Mouse (Mus musculus) hindbrain, embryonic 15.5 days (tissue): ENCODE data around the gene Mark4. TPM values are rescaled to one million over a fixed set of nuclear protein-coding genes. Genes with fewer than 3 reads are reported as not detected.
A peak's percentile ranks its signal among the peaks of the same experiment; 100 is the strongest.

Experiments used
- ATAC-seq: fragments of 200-750 bp; cut with Nextera tagmentation; 2 replicates; pipeline ENCODE4 v1.8.0; 2017; ENCODE audit warnings: low read depth, moderate number of reproducible peaks, moderate TSS enrichment; ENCODE audit not compliant: low FRiP score
- H3K27ac ChIP-seq: fragments of 300-500 bp; sonication (generic); replicated peaks from 2 replicates; pipeline ENCODE4 v1.5.1; 2015; ENCODE audit warnings: mild to moderate bottlenecking, inconsistent platforms
- H3K27me3 ChIP-seq: fragments of 300-500 bp; sonication (generic); 2 replicates; pipeline ENCODE4 v1.6.1; 2015; ENCODE audit warnings: control low read depth, inconsistent platforms
- H3K36me3 ChIP-seq: fragments of 300-500 bp; sonication (generic); 2 replicates; pipeline ENCODE4 v1.6.1; 2015; ENCODE audit warnings: control low read depth, inconsistent platforms
- H3K4me1 ChIP-seq: fragments of 300-500 bp; sonication (generic); replicated peaks from 2 replicates; pipeline ENCODE4 v1.6.1; 2015; ENCODE audit warnings: control low read depth, inconsistent platforms
- H3K4me2 ChIP-seq: fragments of 300-500 bp; sonication (generic); 2 replicates; pipeline ENCODE4 v1.6.1; 2015; ENCODE audit warnings: moderate library complexity, mild to moderate bottlenecking, inconsistent platforms
- H3K4me3 ChIP-seq: fragments of 300-500 bp; sonication (generic); 2 replicates; pipeline ENCODE4 v1.5.1; 2015; ENCODE audit warnings: mild to moderate bottlenecking, inconsistent platforms
- H3K9ac ChIP-seq: fragments of 300-500 bp; sonication (generic); 2 replicates; pipeline ENCODE4 v1.6.1; 2015; ENCODE audit warnings: inconsistent platforms
- H3K9me3 ChIP-seq: fragments of 300-500 bp; sonication (generic); 2 replicates; pipeline ENCODE4 v1.6.1; 2016; ENCODE audit warnings: control low read depth, inconsistent platforms
- WGBS: fragments of 180-500 bp; shearing (Covaris S2); methylation state at CpG from one replicate; pipeline ENCODE4 v1.1.7; 2015; 5-methylcytosine and 5-hydroxymethylcytosine counted together
- polyA plus RNA-seq: library from polyadenylated mRNA; unstranded; fragments of >200 nt; fragmentation: Nextera tagmentation; extraction: Ambion mirVana; gene quantifications from 2 replicates; pipeline ENCODE4 v1.2.1, GENCODE M21; 2015

Gene Mark4
- polyA plus RNA-seq, 1 experiment from 2014 or later: 18.4 TPM

DNA sequence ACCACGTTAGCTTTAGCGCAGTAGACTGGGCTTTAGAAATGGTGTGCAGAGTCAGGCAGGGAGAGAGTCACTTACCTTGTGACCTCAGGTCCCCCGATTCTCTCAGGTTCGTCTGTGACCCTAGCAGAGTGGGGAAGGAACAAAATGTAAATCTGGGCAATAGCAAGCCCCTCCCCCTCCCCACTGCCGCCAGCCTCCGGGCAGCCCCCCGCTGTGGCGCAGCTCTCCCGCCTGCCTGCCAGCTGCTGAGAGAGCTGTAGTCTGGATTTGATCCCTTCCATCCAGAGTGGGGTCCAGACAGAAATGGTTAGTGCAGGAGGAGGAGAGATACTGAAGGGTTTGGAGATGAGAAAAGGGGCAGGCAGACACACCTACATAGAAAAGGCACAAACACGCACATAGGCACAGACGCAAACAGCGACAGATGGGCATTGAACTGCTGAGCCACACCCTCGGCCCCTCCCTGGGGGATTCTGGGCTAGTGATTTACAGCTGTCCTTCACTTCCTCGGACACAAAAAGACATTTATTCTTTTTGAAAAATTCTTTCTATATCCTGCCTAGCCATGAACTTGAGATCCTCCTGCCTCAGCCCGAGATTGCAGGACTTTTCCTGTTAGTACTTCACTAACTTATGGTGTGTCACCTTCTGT, 30.5 kb downstream of the Mark4 start:
- WGBS: 63% methylated on average over 15 of the region's 15 CpGs
- no peak overlapping the region for H3K4me3 ChIP-seq
- H3K9me3 ChIP-seq: no peaks in the 10 kb centered on the region
- H3K27ac ChIP-seq: no peak overlapping the region
- no peaks in the 10 kb centered on the region for H3K4me1 ChIP-seq
- H3K27me3 ChIP-seq: no peaks in the 10 kb centered on the region
- H3K9ac ChIP-seq: no peak overlapping the region
- H3K36me3 ChIP-seq: peaks cover 65% of the 10 kb centered on the region
- H3K4me2 ChIP-seq: no peak overlapping the region
- ATAC-seq: no peak

DNA sequence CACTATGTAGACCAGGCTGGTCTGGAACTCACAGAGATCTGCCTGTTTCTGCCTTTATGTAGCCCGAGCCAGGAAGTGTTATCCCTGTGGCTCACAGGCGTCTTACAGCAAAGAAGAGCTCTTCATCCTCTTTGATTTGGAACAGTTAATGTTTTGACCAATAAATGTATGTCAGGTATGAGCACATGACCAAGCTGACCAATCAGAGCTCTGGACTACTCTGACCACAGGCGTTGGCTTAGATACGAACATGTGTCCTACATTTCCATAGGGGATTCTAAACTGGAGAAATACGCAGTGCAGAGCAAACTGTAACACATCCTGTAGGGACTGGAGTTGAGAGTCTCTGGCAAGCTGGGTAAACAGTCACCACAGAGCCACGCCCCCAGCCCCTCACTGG, 31.7 kb downstream of the Mark4 start:
- ATAC-seq: no peak
- peaks cover 53% of the 10 kb centered on the region for H3K36me3 ChIP-seq

DNA sequence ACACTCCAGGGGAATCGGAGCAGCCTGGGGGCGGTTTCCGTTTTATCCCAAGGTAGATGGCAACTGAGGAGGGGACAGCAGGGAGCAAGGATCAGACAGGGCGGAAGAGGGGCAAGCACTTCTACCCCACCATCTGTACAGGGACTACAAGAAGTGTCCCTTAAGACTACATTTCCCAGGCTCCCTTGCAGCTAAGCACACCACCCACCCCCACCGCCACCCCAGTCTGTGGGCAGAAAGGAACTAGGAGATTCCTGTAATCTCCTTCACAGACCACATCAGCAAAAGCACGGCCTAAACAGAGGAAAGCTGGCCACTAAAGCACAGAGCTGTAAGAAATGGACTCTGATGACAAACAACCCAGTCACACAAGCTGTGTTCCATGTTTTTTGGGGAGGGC, 32.3 kb downstream of the Mark4 start:
- Histone ChIP-seq H3K9me3 (no peaks in the 10 kb centered on the region), H3K4me3 (no peak overlapping the region), H3K9ac (no peak overlapping the region), H3K36me3 (peaks cover 47% of the 10 kb centered on the region), H3K4me2 (no peak overlapping the region), H3K4me1 (0 out of 2 replicates have a peak, but pooled peaks cover 3% of the 10 kb centered on the region), H3K27ac (no peak overlapping the region), H3K27me3 (no peaks in the 10 kb centered on the region)
- 69% methylated on average over 6 of the region's 6 CpGs for WGBS
- no peak for ATAC-seq

More for the DNA sequence above, 31.7 kb downstream of the Mark4 start:
- no peaks in the 10 kb centered on the region for H3K27me3 ChIP-seq
- no peak overlapping the region for H3K9ac ChIP-seq
- H3K4me1 ChIP-seq: no peaks in the 10 kb centered on the region
- H3K4me2 ChIP-seq: no peak overlapping the region
- WGBS: 85% methylated on average over 6 of the region's 6 CpGs
- H3K9me3 ChIP-seq: no peaks in the 10 kb centered on the region
- H3K27ac ChIP-seq: no peak overlapping the region
- no peak overlapping the region for H3K4me3 ChIP-seq

DNA sequence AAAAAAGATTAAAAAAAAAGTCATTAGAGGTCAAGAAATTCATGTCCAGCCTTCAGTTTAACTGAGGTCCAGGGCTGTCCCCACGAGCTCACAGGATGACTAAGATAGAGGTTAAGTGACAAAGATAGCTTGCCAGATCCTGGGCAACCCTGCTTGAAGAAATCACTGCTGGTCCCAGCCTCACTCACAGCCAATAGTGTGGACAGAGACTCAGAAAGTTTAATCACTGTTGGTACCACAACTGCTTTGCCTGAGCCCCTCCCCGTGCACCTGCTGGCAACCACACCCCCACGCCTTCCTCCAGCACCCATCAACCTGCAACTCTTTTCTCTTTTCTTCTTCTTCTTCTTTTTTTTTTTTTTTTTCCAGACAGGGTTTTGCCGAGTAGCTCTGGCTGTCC, 34.6 kb downstream of the Mark4 start:
- H3K27ac ChIP-seq: no peak overlapping the region
- H3K9ac ChIP-seq: no peak overlapping the region
- ATAC-seq: no peak
- WGBS: 73% methylated on average over 4 of the region's 4 CpGs
- no peak overlapping the region for H3K4me2 ChIP-seq
- peaks cover 20% of the 10 kb centered on the region for H3K27me3 ChIP-seq
- H3K9me3 ChIP-seq: no peaks in the 10 kb centered on the region
- peaks cover 11% of the 10 kb centered on the region; the same call in 1 of the 2 replicates for H3K4me1 ChIP-seq
- peaks cover 33% of the 10 kb centered on the region for H3K36me3 ChIP-seq
- H3K4me3 ChIP-seq: no peak overlapping the region

DNA sequence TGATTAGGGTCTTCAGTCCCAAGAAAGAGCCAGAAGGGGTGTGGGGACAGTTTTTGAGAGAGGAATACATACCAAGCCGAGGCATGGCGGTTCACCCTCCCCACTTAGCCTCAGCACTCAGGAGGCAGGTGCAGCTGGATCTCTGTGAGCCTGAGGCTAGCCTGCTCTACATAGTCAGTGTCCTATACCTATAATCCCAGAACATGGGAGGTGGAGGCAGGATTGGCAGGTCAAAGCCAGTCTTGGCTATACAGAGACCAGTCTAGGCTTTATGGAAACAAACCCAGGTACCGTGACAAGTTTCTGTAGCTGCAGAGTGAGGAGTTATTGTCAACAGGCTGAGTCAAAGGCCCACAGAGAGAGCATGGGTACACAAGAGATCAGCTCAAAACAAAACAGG, 35.5 kb downstream of the Mark4 start:
- 91% methylated on average over 3 of the region's 3 CpGs for WGBS
- no peaks in the 10 kb centered on the region for H3K9me3 ChIP-seq
- no peak for ATAC-seq

DNA sequence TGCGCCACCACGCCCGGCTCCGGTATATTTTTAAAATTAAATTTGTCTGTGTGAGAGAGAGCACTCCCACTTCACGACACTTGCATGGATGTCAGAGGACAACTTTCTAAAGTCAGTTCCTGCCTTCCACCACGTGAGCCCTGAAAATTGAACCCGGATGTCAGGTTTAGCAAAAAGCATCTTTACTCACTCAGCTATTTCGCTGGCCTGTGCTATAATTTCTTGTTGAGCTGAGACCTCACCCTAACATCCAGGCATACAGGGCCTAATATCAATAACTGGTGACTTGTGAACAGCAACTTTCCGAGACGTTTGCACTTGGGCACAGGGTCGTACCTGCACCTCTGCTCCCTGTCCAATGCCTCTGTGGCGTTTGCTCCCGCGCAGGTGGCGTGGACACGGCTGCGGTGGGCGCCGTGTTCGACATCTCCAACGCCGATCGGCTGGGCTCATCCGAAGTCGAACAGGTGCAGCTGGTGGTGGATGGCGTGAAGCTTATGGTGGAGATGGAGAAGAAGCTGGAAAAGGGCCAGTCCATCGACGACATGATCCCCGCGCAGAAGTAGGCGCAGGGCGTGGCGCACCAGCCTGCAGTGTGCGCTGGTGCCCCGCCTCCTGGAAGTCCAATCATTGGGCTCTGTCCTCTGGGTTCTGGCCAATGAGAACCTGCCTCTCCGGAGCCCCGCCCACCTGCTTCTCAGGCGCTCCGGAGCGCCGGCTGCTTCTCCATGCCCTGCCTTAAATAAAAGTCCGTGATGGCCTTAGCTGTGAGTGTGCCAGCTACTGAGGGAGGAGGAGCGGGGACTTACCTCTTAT, 37.6 kb downstream of the Mark4 start:
- 13% methylated on average over 43 of the region's 43 CpGs for WGBS
- peaks cover 48% of the 10 kb centered on the region for H3K27me3 ChIP-seq
- peak overlapping the region; percentile 31 for H3K9ac ChIP-seq
- ATAC-seq: peak; percentile 97
- H3K4me1 ChIP-seq: peaks cover 11% of the 10 kb centered on the region; the same call in 1 of the 2 replicates
- H3K4me3 ChIP-seq: peak overlapping the region; percentile 46
- peaks cover 6% of the 10 kb centered on the region for H3K36me3 ChIP-seq
- H3K4me2 ChIP-seq: peak overlapping the region; percentile 78
- no peaks in the 10 kb centered on the region for H3K9me3 ChIP-seq
- H3K27ac ChIP-seq: no peak overlapping the region

More for the DNA sequence above, 35.5 kb downstream of the Mark4 start:
- H3K4me2 ChIP-seq: no peak overlapping the region
- H3K27me3 ChIP-seq: peaks cover 30% of the 10 kb centered on the region
- no peak overlapping the region for H3K9ac ChIP-seq
- H3K4me3 ChIP-seq: no peak overlapping the region
- H3K36me3 ChIP-seq: peaks cover 23% of the 10 kb centered on the region
- no peak overlapping the region for H3K27ac ChIP-seq
- peaks cover 11% of the 10 kb centered on the region; the same call in 1 of the 2 replicates for H3K4me1 ChIP-seq

DNA sequence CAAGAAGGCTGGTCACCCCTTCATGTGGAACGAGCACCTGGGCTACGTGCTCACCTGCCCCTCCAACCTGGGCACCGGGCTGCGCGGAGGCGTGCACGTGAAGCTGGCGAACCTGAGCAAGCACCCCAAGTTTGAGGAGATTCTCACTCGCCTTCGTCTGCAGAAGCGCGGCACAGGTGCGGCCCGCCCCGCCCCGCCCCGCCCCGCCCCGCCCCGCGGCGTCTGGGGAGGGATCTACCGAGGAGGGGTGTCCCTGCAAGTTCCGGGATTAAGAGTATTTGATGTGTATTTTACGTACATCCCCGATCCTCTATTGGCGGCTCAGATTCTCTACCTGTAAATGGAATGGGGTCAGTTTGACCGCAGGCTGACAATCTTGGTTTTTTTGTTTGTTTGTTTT, 38.5 kb downstream of the Mark4 start:
- 9% methylated on average over 28 of the region's 28 CpGs for WGBS
- no peak overlapping the region for H3K9ac ChIP-seq
- H3K36me3 ChIP-seq: no peaks in the 10 kb centered on the region
- no peak for ATAC-seq
- no peaks in the 10 kb centered on the region for H3K9me3 ChIP-seq
- H3K27me3 ChIP-seq: peaks cover 48% of the 10 kb centered on the region
- H3K27ac ChIP-seq: no peak overlapping the region
- no peak overlapping the region for H3K4me3 ChIP-seq
- peak overlapping the region; percentile 18 for H3K4me2 ChIP-seq
- H3K4me1 ChIP-seq: peaks cover 11% of the 10 kb centered on the region; the same call in 1 of the 2 replicates

DNA sequence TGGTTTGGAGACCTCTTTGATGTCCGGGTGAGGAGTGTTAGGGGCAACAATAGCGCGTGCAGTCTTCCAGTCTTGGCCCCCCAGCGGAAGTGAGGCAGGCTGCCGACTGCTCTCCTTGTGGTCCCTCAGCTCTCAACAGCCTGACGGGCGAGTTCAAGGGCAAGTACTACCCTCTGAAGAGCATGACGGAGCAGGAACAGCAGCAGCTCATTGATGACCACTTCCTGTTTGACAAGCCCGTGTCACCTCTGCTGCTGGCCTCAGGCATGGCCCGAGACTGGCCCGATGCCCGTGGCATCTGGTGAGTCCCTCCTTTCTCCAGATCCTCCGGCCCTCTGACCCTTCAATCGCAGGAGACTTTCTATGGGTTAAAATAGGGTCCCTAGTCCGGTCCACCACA, 42.0 kb downstream of the Mark4 start:
- Histone ChIP-seq H3K27ac (no peak overlapping the region), H3K36me3 (no peaks in the 10 kb centered on the region), H3K27me3 (peaks cover 53% of the 10 kb centered on the region), H3K4me1 (peaks cover 11% of the 10 kb centered on the region; the same call in 1 of the 2 replicates), H3K4me3 (no peak overlapping the region), H3K9me3 (no peaks in the 10 kb centered on the region; the same call in 1 of the 2 replicates), H3K9ac (no peak overlapping the region), H3K4me2 (no peak overlapping the region)
- WGBS: 85% methylated on average over 15 of the region's 15 CpGs
- ATAC-seq: no peak

DNA sequence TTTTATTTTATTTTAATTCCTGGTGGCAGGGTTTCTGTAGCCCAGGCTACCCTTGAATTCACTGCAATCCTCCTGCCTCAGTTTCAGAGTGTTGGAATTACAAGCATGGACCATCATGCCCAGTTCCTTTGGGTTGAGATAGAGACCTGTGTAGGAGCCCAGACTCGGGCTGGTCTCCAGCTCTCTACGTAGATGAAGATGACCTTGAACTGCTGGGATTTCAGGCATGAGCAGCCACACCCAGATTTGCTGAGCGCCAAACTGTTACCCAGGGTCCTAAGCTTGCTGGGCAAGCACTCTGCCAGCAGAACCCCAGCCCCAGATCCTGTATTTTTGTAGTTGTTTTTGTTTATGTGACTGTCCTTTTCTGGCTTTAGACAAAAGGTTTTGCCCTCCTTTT, 45.1 kb downstream of the Mark4 start:
- ATAC-seq: no peak
- no peaks in the 10 kb centered on the region for H3K36me3 ChIP-seq
- H3K27me3 ChIP-seq: peaks cover 27% of the 10 kb centered on the region
- H3K9me3 ChIP-seq: no peaks in the 10 kb centered on the region; the same call in 1 of the 2 replicates
- no peak overlapping the region for H3K9ac ChIP-seq
- 88% methylated on average over 3 of the region's 3 CpGs for WGBS
- H3K27ac ChIP-seq: no peak overlapping the region
- H3K4me1 ChIP-seq: no peaks in the 10 kb centered on the region
- no peak overlapping the region for H3K4me2 ChIP-seq
- H3K4me3 ChIP-seq: no peak overlapping the region

DNA sequence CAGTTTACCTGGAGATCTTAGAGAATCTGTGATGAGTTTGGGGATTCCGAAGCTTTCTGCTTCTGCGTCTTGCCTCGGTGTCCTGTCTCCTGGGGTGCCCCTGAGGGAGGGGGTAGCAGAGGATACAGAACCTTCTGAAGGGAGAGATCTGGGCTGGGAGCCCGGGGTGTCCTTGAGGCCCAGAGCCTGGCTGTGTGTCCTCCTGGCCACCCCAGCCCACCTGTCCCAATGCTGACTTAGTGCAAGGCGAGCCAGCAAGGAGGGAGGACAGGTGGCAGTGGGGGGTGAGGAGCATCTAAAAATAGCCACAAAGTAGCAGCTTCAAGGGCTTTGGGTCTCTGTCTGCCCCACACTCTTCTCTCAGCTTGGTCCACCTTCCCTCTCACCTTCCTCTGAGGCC, 46.8 kb downstream of the Mark4 start:
- WGBS: 90% methylated on average over 5 of the region's 5 CpGs
- Histone ChIP-seq H3K36me3 (no peaks in the 10 kb centered on the region), H3K4me2 (no peak overlapping the region), H3K27me3 (peaks cover 10% of the 10 kb centered on the region; the same call in 1 of the 2 replicates), H3K9me3 (no peaks in the 10 kb centered on the region; the same call in 1 of the 2 replicates), H3K4me1 (no peaks in the 10 kb centered on the region), H3K27ac (no peak overlapping the region), H3K4me3 (no peak overlapping the region), H3K9ac (no peak overlapping the region)
- ATAC-seq: no peak

DNA sequence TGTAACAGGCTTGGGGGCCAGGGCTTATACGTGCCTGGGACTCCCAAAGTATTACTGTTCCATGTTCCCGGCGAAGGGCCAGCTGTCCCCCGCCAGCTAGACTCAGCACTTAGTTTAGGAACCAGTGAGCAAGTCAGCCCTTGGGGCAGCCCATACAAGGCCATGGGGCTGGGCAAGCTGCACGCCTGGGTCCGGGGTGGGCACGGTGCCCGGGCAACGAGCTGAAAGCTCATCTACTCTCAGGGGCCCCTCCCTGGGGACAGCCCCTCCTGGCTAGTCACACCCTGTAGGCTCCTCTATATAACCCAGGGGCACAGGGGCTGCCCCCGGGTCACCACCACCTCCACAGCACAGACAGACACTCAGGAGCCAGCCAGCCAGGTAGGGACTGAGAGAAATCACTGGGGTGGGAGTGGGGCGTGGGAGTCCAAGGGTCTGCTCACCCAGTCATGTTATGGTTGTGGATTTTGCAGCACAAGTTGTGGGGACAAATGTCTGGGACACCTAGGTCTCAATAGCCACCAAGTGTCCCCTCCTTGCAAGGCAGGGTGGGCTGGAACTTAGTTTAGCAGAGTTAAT, 47.8 kb downstream of the Mark4 start:
- 83% methylated on average over 11 of the region's 11 CpGs for whole genome bisulfite sequencing
- peaks cover 7% of the 10 kb centered on the region; the same call in 1 of the 2 replicates for H3K27me3 ChIP-seq
- H3K9ac ChIP-seq: no peak overlapping the region
- no peak overlapping the region for H3K4me3 ChIP-seq
- H3K4me2 ChIP-seq: no peak overlapping the region
- no peak for ATAC-seq
- no peaks in the 10 kb centered on the region for H3K4me1 ChIP-seq
- no peak overlapping the region for H3K27ac ChIP-seq
- no peaks in the 10 kb centered on the region; the same call in 1 of the 2 replicates for H3K9me3 ChIP-seq
- no peaks in the 10 kb centered on the region for H3K36me3 ChIP-seq

DNA sequence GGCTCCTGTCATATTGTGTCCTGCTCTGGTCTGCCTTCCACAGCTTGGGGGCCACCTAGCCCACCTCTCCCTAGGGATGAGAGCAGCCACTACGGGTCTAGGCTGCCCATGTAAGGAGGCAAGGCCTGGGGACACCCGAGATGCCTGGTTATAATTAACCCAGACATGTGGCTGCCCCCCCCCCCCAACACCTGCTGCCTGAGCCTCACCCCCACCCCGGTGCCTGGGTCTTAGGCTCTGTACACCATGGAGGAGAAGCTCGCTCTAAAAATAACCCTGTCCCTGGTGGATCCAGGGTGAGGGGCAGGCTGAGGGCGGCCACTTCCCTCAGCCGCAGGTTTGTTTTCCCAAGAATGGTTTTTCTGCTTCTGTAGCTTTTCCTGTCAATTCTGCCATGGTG, 48.9 kb downstream of the Mark4 start:
- Histone ChIP-seq H3K27ac (no peak overlapping the region), H3K4me3 (no peak overlapping the region), H3K4me1 (peaks cover 3% of the 10 kb centered on the region), H3K9me3 (no peaks in the 10 kb centered on the region; the same call in 1 of the 2 replicates), H3K9ac (no peak overlapping the region), H3K4me2 (no peak overlapping the region), H3K36me3 (no peaks in the 10 kb centered on the region), H3K27me3 (peaks cover 8% of the 10 kb centered on the region)
- WGBS: 65% methylated on average over 6 of the region's 6 CpGs
- no peak for ATAC-seq
